ENCODE assay signal across 8 mouse cellular contexts in the genomic region with DNA sequence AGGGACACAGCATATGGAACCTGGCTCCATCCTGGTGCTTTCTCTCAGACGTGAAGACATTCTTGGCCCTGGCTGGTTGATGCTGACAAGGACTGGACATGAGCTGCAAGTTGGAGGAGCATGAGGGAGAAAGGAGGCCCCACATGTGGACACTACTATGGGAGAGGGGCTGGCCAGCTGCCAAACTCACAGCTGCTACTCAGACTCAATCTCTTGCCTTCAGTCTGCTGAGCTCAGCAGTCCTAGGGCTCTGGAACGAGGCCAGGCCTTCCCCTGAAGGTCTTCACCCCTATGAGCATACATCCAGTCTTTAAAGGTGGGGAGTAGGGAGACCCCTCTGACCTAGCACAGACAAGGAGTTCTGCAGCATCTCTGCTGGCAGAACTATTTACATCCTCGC. TPM values are rescaled to one million over a fixed set of nuclear protein-coding genes. Genes with fewer than 3 reads are reported as not detected.
DNase-seq lines count a peak whose midpoint lies in the region; ATAC-seq and TF ChIP-seq lines count a peak whose summit lies in the region.

No protein-coding gene starts in this region.

- peak; percentile 78 for DNase-seq in midbrain, postnatal 0 days (ENCODE audit: low spot score)
- DNase-seq in midbrain, embryonic 11.5 days (ENCODE audit: low spot score, missing footprints) = no peak
- peak; percentile 39 to 46 for DNase-seq in gastrocnemius, postnatal 36 days
- DNase-seq in lung, postnatal 10 days = peak; percentile 84
- DNase-seq in B cell, adult 2 months = no peak
- no peak for DNase-seq in frontal cortex, adult 2 months (ENCODE audit: extremely low spot score in 1 of 2, low spot score in 1 of 2)
- DNase-seq in T-cell, adult 2 months (ENCODE audit: low spot score) = no peak

- intact Hi-C loops in gastrocnemius, postnatal 36 days (cut with DNase I) = no loop called here

- TF ChIP-seq CTCF in midbrain, postnatal 0 days (IDR thresholded peaks at IDR 0.05) = no peak

- no peak overlapping the region for H3K4me3 ChIP-seq in midbrain, postnatal 0 days (ENCODE audit: low read depth, low read length)
- no peak overlapping the region for H3K4me3 ChIP-seq in midbrain, embryonic 11.5 days (ENCODE audit: low read depth, low read length)
- no peak overlapping the region for H3K4me3 ChIP-seq in hindbrain, embryonic 16.5 days (ENCODE audit: low read length)

- no peak for ATAC-seq in midbrain, postnatal 0 days (ENCODE audit: low FRiP score)
- no peak for ATAC-seq in midbrain, embryonic 11.5 days (ENCODE audit: low FRiP score)
- 0 out of 2 replicates have a peak, but pooled peaks have one; percentile 12 for ATAC-seq in hindbrain, embryonic 16.5 days

- no peaks in the 10 kb centered on the region; the same call in 1 of the 2 replicates for H3K4me1 ChIP-seq in midbrain, postnatal 0 days (ENCODE audit: insufficient read depth, low read length)
- H3K4me1 ChIP-seq in midbrain, embryonic 11.5 days (ENCODE audit: control insufficient read depth, insufficient read depth, low read length) = peaks cover 9% of the 10 kb centered on the region
- H3K4me1 ChIP-seq in hindbrain, embryonic 16.5 days (ENCODE audit: control insufficient read depth, insufficient read depth, low read depth, low read length) = peaks cover 2% of the 10 kb centered on the region

- no peak overlapping the region for H3K4me2 ChIP-seq in midbrain, postnatal 0 days (ENCODE audit: low read depth, low read length, poor library complexity, severe bottlenecking)
- H3K4me2 ChIP-seq in midbrain, embryonic 11.5 days = no peak overlapping the region
- H3K4me2 ChIP-seq in hindbrain, embryonic 16.5 days (ENCODE audit: low read length) = no peak overlapping the region

- no peaks in the 10 kb centered on the region for H3K27me3 ChIP-seq in midbrain, postnatal 0 days (ENCODE audit: insufficient read depth, low read length)
- H3K27me3 ChIP-seq in midbrain, embryonic 11.5 days (ENCODE audit: control insufficient read depth, insufficient read depth, low read length) = no peaks in the 10 kb centered on the region
- H3K27me3 ChIP-seq in hindbrain, embryonic 16.5 days (replicated peaks; ENCODE audit: control insufficient read depth, insufficient read depth, low read length) = no peaks in the 10 kb centered on the region

- H3K9ac ChIP-seq in midbrain, postnatal 0 days (replicated peaks; ENCODE audit: low read length, poor library complexity, severe bottlenecking) = no peak overlapping the region
- H3K9ac ChIP-seq in midbrain, embryonic 11.5 days (ENCODE audit: low read length) = no peak overlapping the region
- H3K9ac ChIP-seq in hindbrain, embryonic 16.5 days (ENCODE audit: low read depth, low read length) = no peak overlapping the region

- no peaks in the 10 kb centered on the region for H3K36me3 ChIP-seq in midbrain, postnatal 0 days (ENCODE audit: insufficient read depth, low read length)
- H3K36me3 ChIP-seq in midbrain, embryonic 11.5 days (ENCODE audit: control insufficient read depth, insufficient read depth, low read length) = no peaks in the 10 kb centered on the region
- no peaks in the 10 kb centered on the region for H3K36me3 ChIP-seq in hindbrain, embryonic 16.5 days (ENCODE audit: control insufficient read depth, insufficient read depth, low read length)

- no peak overlapping the region for H3K27ac ChIP-seq in midbrain, postnatal 0 days (ENCODE audit: low read depth, low read length)
- no peak overlapping the region for H3K27ac ChIP-seq in midbrain, embryonic 11.5 days (ENCODE audit: low read depth, low read length)
- H3K27ac ChIP-seq in hindbrain, embryonic 16.5 days (ENCODE audit: low read depth, low read length) = no peak overlapping the region; the same call in 1 of the 2 replicates

- H3K9me3 ChIP-seq in midbrain, postnatal 0 days (ENCODE audit: low read length) = no peaks in the 10 kb centered on the region
- H3K9me3 ChIP-seq in midbrain, embryonic 11.5 days (ENCODE audit: control insufficient read depth, low read length) = no peaks in the 10 kb centered on the region
- H3K9me3 ChIP-seq in hindbrain, embryonic 16.5 days (ENCODE audit: control insufficient read depth, low read length) = no peaks in the 10 kb centered on the region

- WGBS in midbrain, postnatal 0 days = 56% methylated on average over 3 of the region's 3 CpGs
- 67% methylated on average over 3 of the region's 3 CpGs for WGBS in midbrain, embryonic 11.5 days
- WGBS in hindbrain, embryonic 16.5 days = 45% methylated on average over 3 of the region's 3 CpGs

RNA-seq across cellular contexts. Expression of gene Ccdc33, which starts 36.7 kb away (rescaled TPM):
- total RNA-seq in midbrain, postnatal 0 days (2014; rRNA removed) = 0.24 and 0.27 TPM in 2 replicates
- polyA plus RNA-seq in midbrain, postnatal 0 days (2015; fragmentation: Nextera tagmentation; extraction: Ambion mirVana) = 1.1 and 1.4 TPM in 2 replicates
- polyA plus RNA-seq in midbrain, embryonic 11.5 days (2014; fragmentation: Nextera tagmentation; extraction: Ambion mirVana) = 0.41 and 0.90 TPM in 2 replicates
- not detected for total RNA-seq in gastrocnemius, postnatal 36 days (2021)
- 0.43 and 0.79 TPM in 2 replicates for polyA plus RNA-seq in hindbrain, embryonic 16.5 days (2015; fragmentation: Nextera tagmentation; extraction: Ambion mirVana)
- 1.4 and 1.8 TPM in 2 replicates for polyA plus RNA-seq in frontal cortex, adult 2 months (2012; rRNA removed)

RNA-seq across cellular contexts. Expression of gene Islr, which starts 48.7 kb away (rescaled TPM):
- 55.6 and 68.8 TPM in 2 replicates for total RNA-seq in midbrain, postnatal 0 days (2014; rRNA removed)
- polyA plus RNA-seq in midbrain, postnatal 0 days (2015; fragmentation: Nextera tagmentation; extraction: Ambion mirVana) = 32.5 and 36.5 TPM in 2 replicates
- 13.0 and 13.9 TPM in 2 replicates for polyA plus RNA-seq in midbrain, embryonic 11.5 days (2014; fragmentation: Nextera tagmentation; extraction: Ambion mirVana)
- total RNA-seq in gastrocnemius, postnatal 36 days (2021) = 10 to 100 TPM; 20.5 to 24.0 TPM
- polyA plus RNA-seq in hindbrain, embryonic 16.5 days (2015; fragmentation: Nextera tagmentation; extraction: Ambion mirVana) = 40.4 and 50.5 TPM in 2 replicates
- 96.8 and 108 TPM in 2 replicates for polyA plus RNA-seq in frontal cortex, adult 2 months (2012; rRNA removed)

RNA-seq across cellular contexts. Expression of gene Islr2, which starts 48.8 kb away (rescaled TPM):
- 233 and 267 TPM in 2 replicates for total RNA-seq in midbrain, postnatal 0 days (2014; rRNA removed)
- 16.7 and 18.1 TPM in 2 replicates for polyA plus RNA-seq in midbrain, postnatal 0 days (2015; fragmentation: Nextera tagmentation; extraction: Ambion mirVana)
- 18.7 and 19.6 TPM in 2 replicates for polyA plus RNA-seq in midbrain, embryonic 11.5 days (2014; fragmentation: Nextera tagmentation; extraction: Ambion mirVana)
- total RNA-seq in gastrocnemius, postnatal 36 days (2021) = 1 to 10 TPM; 2.6 to 4.7 TPM
- polyA plus RNA-seq in hindbrain, embryonic 16.5 days (2015; fragmentation: Nextera tagmentation; extraction: Ambion mirVana) = 13.8 and 21.5 TPM in 2 replicates
- 38.6 and 42.5 TPM in 2 replicates for polyA plus RNA-seq in frontal cortex, adult 2 months (2012; rRNA removed)

Comparison
In these comparisons a context has a peak if more than half of its experiments do, and no peak if none do; other contexts are left out.
1. DNase-seq: peak in midbrain, postnatal 0 days (single experiment), gastrocnemius, postnatal 36 days (2 of 2) and lung, postnatal 10 days (single experiment); none in midbrain, embryonic 11.5 days (single experiment), B cell, adult 2 months (0 of 2), frontal cortex, adult 2 months (0 of 2) and T-cell, adult 2 months (single experiment).